Mouse (Mus musculus): Measurements from ENCODE around the gene Fscn1.

Fscn1 gene

DNA sequence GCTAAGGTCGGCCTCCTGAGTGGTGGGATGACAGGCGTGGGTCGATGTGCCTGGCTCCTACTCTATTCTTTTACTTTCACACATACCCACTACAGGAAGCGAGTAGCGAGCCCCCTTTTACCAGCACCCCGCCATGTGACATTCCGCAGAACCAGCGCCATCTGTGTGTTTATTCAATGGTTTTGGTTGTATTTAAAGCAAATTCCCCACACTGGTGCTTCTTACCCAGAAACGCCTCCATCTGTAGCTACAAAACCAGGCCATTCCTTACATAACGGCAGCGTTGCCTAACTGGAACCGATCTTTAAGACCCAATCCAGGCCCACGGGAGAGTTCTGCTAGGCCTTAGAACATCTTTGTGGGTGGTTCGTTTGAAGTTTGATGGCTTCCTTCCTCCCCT lies 8.3 kb downstream of the Fscn1 start:
- DNase-seq (ENCODE audit: low spot score in 2 of 2): peak; percentile 45 to 58

DNA sequence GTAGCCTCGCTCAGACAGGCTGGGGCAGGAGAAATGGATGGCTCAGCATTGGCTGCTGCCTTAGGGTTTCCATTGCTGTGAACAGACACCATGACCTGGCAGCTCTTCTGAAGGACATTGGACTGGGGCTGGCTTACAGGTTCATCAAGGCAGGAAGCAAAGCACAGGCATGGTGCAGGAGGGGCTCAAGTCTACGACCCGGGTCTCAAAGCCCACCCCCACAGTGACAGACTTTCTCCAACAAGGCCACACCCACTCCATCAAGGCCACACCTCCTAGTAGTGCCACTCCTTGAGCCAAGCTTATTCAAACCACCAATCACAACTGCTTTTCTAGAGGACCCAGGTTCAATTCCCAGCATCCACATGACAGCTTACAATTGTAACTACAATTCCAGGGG lies 13.8 kb downstream of the Fscn1 start:
- DNase-seq (ENCODE audit: low spot score in 2 of 2): no peak

DNA sequence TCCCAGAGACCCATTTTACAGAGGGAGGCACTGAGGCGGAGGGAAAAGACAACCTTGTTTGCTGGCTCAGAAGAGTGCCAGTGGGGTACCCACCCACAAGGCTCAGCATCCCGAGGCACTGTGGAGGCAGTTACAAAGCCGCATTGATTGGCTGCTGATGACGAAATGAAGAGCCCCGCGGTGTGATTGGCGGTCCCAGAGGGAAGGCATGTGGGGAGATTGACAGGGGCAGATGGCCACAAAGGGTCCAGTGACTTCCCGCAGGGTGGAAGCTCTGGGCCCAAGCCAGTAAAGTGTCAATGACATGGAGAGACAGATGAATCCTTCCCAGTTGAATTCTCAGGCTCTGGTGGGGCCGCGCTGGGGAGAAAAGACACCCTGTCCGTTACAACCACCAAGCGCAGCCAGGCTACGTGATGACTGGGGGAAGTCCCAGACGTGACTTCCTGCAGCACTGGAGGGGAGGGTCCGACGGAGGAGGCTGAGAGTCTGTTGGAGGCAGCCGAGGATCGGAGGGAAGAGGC lies 14.5 kb downstream of the Fscn1 start:
- peak; percentile 86 to 88 for DNase-seq (ENCODE audit: low spot score in 2 of 2)

DNA sequence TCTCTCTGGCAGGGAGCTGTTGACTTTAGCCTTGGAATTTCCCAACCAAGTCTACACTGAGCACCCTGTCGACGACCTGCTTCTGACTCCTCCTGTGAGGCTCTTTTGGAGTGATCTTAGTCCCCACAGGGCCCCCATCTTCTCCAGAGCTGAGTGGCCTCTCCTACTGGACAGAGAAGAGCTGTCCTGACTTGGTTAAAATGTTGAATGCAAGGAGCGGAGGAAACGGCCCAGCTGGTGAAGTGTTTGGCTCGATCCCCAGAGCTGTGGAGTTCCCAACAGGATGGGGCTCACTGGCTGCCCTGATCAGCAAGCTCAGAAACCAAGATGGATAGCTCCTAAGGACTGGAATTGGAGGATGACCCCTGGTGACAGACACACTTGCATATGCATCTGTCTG lies 16.4 kb downstream of the Fscn1 start:
- peak in 1 of 2 experiments; percentile 53 for DNase-seq (ENCODE audit: low spot score in 2 of 2)

DNA sequence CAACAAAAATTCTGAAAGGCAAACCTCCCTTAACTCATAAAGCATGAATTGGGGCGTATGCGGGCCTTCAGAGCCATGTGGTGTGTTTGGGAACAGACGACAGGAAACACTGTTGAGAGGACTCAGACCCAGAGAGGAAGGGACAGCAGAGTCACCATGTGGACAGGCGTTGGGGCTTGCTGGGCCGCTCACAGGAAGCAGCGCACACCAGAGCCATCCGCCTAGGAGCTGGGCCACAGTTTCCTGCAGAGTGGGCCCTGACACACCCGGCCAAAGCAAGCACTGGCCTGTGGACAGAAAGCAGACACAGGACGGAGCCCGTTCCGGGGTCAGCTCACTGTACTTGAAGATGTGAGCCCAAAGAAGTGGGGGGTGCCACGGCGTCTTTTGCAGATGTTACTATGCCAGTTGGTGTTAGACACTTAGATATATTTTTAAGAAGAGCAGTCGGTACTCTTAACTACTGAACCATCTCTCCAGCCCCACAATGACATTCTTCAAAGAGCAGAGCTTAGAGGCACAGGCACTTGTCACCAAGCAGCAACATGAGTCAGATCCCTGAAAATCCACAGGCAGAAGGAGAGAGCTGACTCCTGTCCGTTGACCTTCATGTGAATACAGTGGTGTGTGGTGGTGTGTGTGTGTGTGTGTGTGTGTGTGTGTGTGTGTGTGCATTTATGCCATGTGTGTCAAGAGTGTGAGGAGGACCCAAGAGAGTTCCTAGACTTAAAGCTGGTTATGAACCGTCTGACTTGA lies 22.1 kb downstream of the Fscn1 start:
- DNase-seq (ENCODE audit: low spot score in 2 of 2): peak in 1 of 2 experiments; percentile 53

DNA sequence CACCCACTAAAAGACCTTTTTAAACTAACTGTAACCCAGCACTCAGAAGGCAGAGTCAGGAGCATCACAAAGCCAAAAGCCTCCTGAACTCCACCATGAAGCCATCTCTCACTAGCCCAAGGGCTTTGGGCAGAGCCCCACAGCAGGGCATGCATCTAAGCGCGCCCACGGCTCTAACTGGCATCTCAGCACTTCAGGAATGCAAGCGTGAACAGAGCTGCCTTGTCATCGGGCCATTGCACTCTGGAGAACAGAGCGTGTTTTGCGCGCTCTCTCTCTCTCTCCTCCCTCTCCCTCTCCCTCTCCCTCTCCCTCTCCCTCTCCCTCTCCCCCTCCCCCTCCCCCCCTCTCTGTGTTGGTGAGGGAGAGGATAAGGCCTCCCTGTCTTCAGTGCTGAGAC lies 23.0 kb downstream of the Fscn1 start:
- no peak for DNase-seq (ENCODE audit: low spot score in 2 of 2)

DNA sequence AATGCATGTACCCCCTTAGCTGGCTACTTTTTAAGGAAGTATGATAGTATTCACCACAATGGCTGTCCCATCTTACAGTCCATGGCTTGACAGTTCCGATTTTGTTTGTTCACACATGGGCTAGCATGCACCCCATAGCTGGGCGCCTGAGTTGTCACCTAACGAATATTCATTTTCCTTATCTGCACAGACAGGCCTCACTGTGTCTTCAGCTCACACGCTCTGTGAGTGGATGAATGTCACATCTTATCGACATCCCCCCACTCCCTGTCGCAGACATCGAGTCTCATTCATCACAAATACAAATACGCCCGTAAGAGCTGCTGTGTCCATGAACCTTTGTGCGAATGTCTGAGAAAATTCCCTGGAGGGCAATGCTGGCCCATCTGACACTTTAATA lies 24.1 kb downstream of the Fscn1 start:
- DNase-seq (ENCODE audit: low spot score in 2 of 2): no peak

DNA sequence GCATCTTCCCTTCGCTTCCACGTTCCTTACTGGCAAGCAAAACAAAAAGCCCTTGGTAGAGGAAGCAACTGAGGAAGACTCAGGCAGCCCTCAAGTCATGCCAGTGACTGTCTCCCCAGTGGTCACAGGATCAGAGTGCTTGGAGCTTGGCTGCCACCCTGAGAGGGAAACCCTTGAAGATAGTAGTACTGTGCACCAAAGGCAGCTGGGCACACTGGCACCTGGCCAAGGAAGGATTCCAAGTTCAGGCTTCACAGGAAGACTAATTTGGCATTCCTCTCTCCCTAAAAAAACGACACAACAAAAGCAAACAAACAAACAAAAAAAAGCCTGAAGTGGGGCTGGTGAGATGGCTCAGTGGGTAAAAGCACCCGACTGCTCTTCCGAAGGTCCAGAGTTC lies 28.4 kb downstream of the Fscn1 start:
- DNase-seq (ENCODE audit: low spot score in 2 of 2): peak; percentile 84 to 85

DNA sequence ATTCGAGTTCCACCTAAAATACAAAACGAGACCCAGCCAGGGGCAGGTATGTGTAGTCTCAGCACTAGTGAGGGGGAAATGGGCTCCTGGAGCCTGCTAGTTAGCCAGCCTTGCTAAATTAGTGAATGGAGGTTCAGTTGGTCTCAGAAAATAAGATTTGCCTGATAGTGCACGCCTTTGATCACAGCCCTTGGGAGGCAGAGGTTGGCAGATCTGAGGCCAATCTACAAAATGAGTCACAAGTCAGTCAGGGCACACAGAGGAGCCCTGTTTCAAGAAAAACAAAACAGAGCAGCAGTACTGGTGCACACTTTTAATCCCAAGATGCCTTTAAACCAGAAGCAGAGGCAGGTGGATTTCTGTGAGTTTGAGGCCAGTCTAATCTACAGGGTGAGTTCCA lies 29.0 kb downstream of the Fscn1 start:
- no peak for DNase-seq (ENCODE audit: low spot score in 2 of 2)

DNA sequence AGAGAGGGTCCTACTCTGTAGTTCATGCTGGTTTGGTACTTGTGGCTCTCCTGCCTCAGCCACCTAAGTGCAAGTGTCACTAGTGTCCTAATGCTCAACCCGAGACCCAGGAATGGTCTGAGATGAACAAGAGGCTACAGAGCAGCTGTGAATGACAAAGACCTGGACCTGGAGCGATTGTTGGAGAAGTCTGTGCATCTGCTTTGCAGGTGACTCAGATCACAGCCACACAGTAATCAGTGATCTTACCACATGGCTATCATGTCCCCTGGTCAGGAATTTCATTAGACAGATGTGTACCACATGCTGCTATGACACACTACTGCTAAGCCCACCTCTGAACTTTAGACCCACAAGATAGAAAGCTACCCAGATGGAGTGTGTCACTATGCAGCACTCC lies 34.6 kb downstream of the Fscn1 start:
- DNase-seq (ENCODE audit: low spot score in 2 of 2): no peak

DNA sequence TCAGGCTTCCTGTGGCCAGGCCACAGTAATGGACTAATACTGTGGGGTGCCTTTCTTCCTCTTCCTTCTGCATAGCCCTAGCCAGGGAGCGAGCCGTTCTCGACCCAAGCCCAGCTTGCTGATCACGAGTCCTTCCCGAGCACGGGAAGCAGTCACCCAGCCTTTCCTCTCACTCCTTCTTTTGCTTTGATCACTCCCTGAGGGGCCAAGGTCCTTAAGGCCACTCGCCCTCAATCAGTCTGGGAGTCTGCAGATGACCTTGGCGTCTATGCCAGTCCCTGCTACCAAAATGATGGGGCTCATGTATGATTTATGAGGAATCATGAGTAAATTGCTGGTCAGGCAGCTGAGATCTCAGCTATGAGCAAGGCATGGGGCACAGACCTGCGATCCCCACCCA lies 37.4 kb downstream of the Fscn1 start:
- no peak for DNase-seq (ENCODE audit: low spot score in 2 of 2)

DNA sequence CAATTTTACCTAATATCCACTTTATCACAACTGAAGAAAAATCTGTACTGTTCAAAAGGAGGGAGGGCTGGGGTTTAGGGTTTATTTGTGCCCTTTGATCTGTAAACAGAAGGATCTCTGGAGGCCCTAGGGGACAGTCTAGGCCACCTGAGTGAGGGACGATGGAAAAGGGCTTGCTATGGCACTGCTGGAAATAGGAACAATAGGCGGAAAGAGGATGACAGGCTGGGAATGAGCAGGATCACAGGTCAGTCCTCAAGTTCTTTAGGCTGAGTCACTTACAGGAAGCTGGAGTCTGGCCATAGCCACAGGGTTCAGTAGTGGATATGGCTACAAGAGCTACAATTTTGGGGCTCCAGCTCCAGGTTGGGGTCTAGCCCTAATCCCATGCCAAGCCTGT lies 38.0 kb downstream of the Fscn1 start:
- DNase-seq (ENCODE audit: low spot score in 2 of 2): no peak

DNA sequence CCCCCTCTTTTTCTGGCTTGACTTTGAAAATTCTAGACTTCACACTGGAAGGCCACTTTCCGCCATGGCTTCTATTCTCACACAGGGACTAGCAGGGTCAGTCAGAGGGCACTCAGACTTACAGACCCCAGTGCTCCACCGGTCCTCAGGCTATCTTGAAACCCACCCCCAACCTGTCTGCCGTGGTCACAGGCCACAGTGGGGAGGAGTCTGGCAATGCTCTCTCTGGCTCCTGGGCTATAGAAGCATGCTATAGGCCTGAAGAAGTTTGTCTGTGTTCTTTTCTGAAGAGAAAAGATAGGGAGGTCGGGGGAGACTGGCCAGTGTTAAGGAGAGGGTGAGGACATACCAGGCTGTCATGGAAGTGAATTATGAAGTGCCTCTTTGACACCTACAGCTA lies 39.9 kb downstream of the Fscn1 start:
- no peak for DNase-seq (ENCODE audit: low spot score in 2 of 2)

DNA sequence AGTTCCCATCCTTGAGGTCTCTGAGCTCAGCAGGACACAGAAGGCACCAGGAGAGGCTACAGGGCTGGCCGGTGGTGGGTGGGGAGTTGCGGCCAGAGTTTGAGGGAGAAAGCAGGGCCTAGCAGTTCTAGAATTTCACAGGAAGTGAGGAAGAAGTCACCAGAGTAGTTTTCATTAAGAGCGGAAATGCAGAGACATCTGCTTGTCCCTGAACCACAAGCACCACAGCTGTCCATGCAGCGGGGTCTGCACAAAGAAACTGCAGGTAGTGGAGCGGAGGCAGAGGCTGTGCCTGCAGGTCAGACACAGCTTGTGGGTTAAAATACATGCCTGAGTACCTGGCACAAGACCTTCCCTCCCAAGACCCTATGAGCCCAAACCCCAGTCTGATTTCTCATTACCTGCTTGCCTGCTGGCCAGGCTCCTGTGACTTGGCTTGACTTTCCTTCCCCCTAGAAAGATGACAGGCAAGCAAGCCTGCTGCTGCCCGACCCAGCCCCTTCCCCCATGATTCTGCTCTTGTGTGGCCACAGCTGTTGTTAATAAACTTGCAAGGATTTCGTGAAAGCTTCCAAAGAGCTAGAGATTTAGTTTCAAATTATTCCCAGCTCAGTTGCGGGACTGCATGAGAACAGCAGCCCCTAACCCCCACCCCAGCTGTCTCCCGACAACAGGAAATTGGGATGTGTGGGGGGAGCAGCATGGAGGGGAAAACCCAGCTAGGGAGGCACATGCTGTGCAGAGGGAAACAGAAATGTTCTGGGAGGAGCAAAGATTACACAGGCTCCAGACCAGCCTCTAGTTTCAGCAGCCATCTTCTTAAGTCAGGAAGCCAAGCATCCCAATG lies 40.7 kb downstream of the Fscn1 start:
- peak; percentile 51 to 53 for DNase-seq (ENCODE audit: low spot score in 2 of 2)

DNA sequence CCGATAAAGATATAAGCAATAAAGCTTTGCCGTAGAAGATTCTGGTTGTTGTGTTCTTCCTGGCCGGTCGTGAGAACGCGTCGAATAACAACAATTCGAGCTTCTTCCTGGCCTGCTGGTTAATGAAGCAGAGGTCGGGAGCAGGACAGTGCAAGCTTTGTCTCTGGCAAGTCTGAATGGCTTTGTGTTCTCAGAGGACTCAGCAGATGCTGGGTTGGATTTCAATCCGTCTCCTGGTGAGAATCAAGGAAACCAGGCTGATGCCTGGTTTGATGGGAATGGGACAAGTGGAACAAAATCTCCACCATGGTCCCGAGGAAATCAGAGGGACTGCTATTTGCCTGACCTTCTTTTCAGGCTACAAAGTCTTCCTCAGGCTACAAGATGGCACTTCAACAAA lies 49.2 kb downstream of the Fscn1 start:
- DNase-seq (ENCODE audit: low spot score in 2 of 2): peak in 1 of 2 experiments; percentile 34

DNA sequence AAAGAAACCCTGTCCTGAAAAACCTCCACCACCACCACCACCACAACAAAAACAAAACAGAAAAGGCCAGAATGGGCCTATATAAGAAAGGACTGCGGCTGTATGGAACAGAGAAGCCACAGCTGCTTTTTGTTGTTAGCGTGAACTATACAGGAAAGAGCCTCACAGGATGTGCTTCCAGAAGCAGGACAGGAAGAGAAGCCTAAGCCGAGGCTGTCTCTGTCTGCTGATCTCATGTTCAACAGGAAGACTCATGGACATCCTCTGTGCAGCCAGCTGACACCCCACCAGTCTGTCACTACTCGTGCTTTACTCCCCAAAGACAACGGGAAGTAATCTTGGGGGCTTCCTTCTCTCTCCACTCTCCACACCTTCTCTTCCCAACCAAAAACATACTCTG lies 57.3 kb downstream of the Fscn1 start:
- no peak for DNase-seq (ENCODE audit: low spot score in 2 of 2)
